Mouse (Mus musculus): Measurements from ENCODE around the gene Tbc1d13.

DNA sequence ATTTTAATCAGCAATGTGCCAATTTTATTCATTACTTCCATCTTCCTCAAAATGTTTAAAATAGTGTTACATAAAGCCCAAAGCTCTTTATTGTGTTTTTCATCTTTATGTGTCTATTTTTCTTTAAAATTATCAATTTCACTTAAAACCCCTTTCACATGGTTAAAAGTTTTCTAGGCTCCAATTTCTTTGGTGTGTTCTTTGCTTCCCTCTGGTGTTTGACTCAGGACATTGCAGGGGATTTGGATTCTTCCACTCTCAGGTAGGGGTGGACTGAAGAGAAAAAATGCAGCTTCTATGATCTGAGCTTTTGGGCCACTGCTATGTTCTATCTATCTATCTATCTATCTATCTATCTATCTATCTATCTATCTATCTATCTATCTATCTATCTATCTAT, 28.3 kb downstream of the Tbc1d13 start:
- TF ChIP-seq CTCF (IDR thresholded peaks at IDR 0.05; ENCODE audit: extremely low read depth, insufficient read depth, insufficient read length, insufficient replicate concordance): peak; percentile 23; the same call in 1 of the 2 replicates
- no peak for TF ChIP-seq POLR2A (IDR thresholded peaks at IDR 0.05; ENCODE audit: low read depth, low read length)
